Comparison of ENCODE assay signal across 25 mouse cellular contexts in genomic region chr19:30016156-30016555, GRCm38 (mm10). TPM values are rescaled to one million over a fixed set of nuclear protein-coding genes. Genes with fewer than 3 reads are reported as not detected.
A peak's percentile ranks its signal among the peaks of the same experiment; 100 is the strongest.
DNase-seq lines count a peak whose midpoint lies in the region; ATAC-seq lines count a peak whose summit lies in the region.
"Had no signal": no experiment of that assay in that cellular context is flagged by ENCODE, and none has a peak within 500 bp of the region (broad histone marks: within the 10 kb centered on the region; RNA-seq: fewer than 3 reads in every experiment).

No protein-coding gene starts in this region.

- H3K4me3 ChIP-seq in kidney, embryonic 15.5 days (replicated peaks): no peak overlapping the region
- H3K4me3 ChIP-seq in liver, embryonic 16.5 days (ENCODE audit: low read depth, low read length): no peak overlapping the region
- H3K4me3 ChIP-seq: embryonic facial prominence, embryonic 12.5 days; forebrain, embryonic 15.5 days; heart, embryonic 13.5 days; hindbrain, embryonic 12.5 days had no signal

- no peak overlapping the region for H3K4me2 ChIP-seq in kidney, embryonic 15.5 days
- no peak overlapping the region for H3K4me2 ChIP-seq in liver, embryonic 16.5 days (ENCODE audit: low read depth, low read length)
- H3K4me2 ChIP-seq: embryonic facial prominence, embryonic 12.5 days; forebrain, embryonic 15.5 days; heart, embryonic 13.5 days; hindbrain, embryonic 12.5 days had no signal

- no peaks in the 10 kb centered on the region for H3K27me3 ChIP-seq in kidney, embryonic 15.5 days
- H3K27me3 ChIP-seq in liver, embryonic 16.5 days (ENCODE audit: control insufficient read depth, insufficient read depth, low read depth, low read length): no peaks in the 10 kb centered on the region
- H3K27me3 ChIP-seq: CH12.LX; embryonic facial prominence, embryonic 12.5 days; forebrain, embryonic 15.5 days; heart, embryonic 13.5 days; hindbrain, embryonic 12.5 days had no signal

- no peaks in the 10 kb centered on the region for H3K9me3 ChIP-seq in kidney, embryonic 15.5 days (replicated peaks)
- no peaks in the 10 kb centered on the region for H3K9me3 ChIP-seq in liver, embryonic 16.5 days (replicated peaks; ENCODE audit: control insufficient read depth, low read length)
- H3K9me3 ChIP-seq: embryonic facial prominence, embryonic 12.5 days; forebrain, embryonic 15.5 days; heart, embryonic 13.5 days; hindbrain, embryonic 12.5 days had no signal

- DNase-seq in kidney, adult 11 months: peak; percentile 24
- no peak for DNase-seq in kidney, postnatal 14 days
- DNase-seq in kidney, adult 9 months: peak; percentile 62
- no peak for DNase-seq in liver
- no peak for DNase-seq in gastrocnemius, postnatal 10 days
- DNase-seq: adrenal gland, postnatal 10 days; cerebellum, adult 11-12 months; cerebellum, adult 9-10 months; cerebellum, postnatal 25 days; gastrocnemius, postnatal 25 days; heart, postnatal 4 days had no signal

- 70% methylated on average over 6 of the region's 6 CpGs for WGBS in kidney, embryonic 15.5 days
- 54% methylated on average over 6 of the region's 6 CpGs for WGBS in liver, embryonic 16.5 days (ENCODE audit: insufficient replicate concordance)

- 0 out of 2 replicates have a peak, but pooled peaks cover 4% of the 10 kb centered on the region for H3K4me1 ChIP-seq in kidney, embryonic 15.5 days
- H3K4me1 ChIP-seq in liver, embryonic 16.5 days (ENCODE audit: control insufficient read depth, low read depth, low read length): no peaks in the 10 kb centered on the region
- H3K4me1 ChIP-seq: embryonic facial prominence, embryonic 12.5 days; forebrain, embryonic 15.5 days; heart, embryonic 13.5 days; hindbrain, embryonic 12.5 days had no signal

- H3K36me3 ChIP-seq in kidney, embryonic 15.5 days: no peaks in the 10 kb centered on the region
- H3K36me3 ChIP-seq in liver, embryonic 16.5 days (ENCODE audit: control insufficient read depth, insufficient read depth): no peaks in the 10 kb centered on the region
- H3K36me3 ChIP-seq: embryonic facial prominence, embryonic 12.5 days; forebrain, embryonic 15.5 days; heart, embryonic 13.5 days; hindbrain, embryonic 12.5 days had no signal

- no peak overlapping the region for H3K9ac ChIP-seq in kidney, embryonic 15.5 days
- H3K9ac ChIP-seq in liver, embryonic 16.5 days (ENCODE audit: low read depth, low read length): no peak overlapping the region
- H3K9ac ChIP-seq: embryonic facial prominence, embryonic 12.5 days; forebrain, embryonic 15.5 days; heart, embryonic 13.5 days; hindbrain, embryonic 12.5 days had no signal

- ATAC-seq in kidney, embryonic 15.5 days (replicated peaks; ENCODE audit: low FRiP score): no peak
- peak; percentile 60 for ATAC-seq in liver, embryonic 16.5 days (ENCODE audit: low read depth)
- ATAC-seq: forebrain, embryonic 15.5 days; hindbrain, embryonic 16.5 days had no signal

- no peak overlapping the region for H3K27ac ChIP-seq in kidney, embryonic 15.5 days
- peak overlapping the region; percentile 27; the same call in 1 of the 2 replicates for H3K27ac ChIP-seq in liver, embryonic 16.5 days (ENCODE audit: low read length)
- H3K27ac ChIP-seq: embryonic facial prominence, embryonic 12.5 days; forebrain, embryonic 15.5 days; heart, embryonic 13.5 days; hindbrain, embryonic 12.5 days had no signal

RNA-seq across cellular contexts. Expression of gene Trpd52l3, which starts 12.6 kb away (rescaled TPM):
- polyA plus RNA-seq in kidney, embryonic 15.5 days (2015; fragmentation: Nextera tagmentation; extraction: Ambion mirVana): not detected in 2 replicates
- polyA plus RNA-seq in liver, embryonic 16.5 days (2015; fragmentation: Nextera tagmentation; extraction: Ambion mirVana): not detected in 2 replicates
- not detected for total RNA-seq in gastrocnemius, postnatal 10 days (2021)
- total RNA-seq: adrenal gland, postnatal 10 days; CH12.LX; gastrocnemius, adult 18-20 months; gastrocnemius, postnatal 25 days; granulocyte monocyte progenitor cell, adult 5-6 weeks; heart, postnatal 4 days had no signal
- polyA plus RNA-seq: cortical plate, adult 2 months; embryonic facial prominence, embryonic 12.5 days; forebrain, embryonic 11.5 days; forebrain, embryonic 15.5 days; frontal cortex, adult 2 months; heart, embryonic 13.5 days; heart, postnatal 0 days; hindbrain, embryonic 12.5 days; hindbrain, embryonic 16.5 days had no signal

RNA-seq across cellular contexts. Expression of gene Uhrf2, which starts 14.2 kb away (rescaled TPM):
- polyA plus RNA-seq in kidney, embryonic 15.5 days (2015; fragmentation: Nextera tagmentation; extraction: Ambion mirVana): 85.3 and 87.5 TPM in 2 replicates
- polyA plus RNA-seq in liver, embryonic 16.5 days (2015; fragmentation: Nextera tagmentation; extraction: Ambion mirVana): 30.7 and 32.0 TPM in 2 replicates
- total RNA-seq in gastrocnemius, postnatal 10 days (2021): 10 to 100 TPM; 15.7 to 23.4 TPM

Comparison
In these comparisons a context has a peak if more than half of its experiments do, and no peak if none do; other contexts are left out.
1. DNase-seq: peak in kidney, adult 11 months (single experiment) and kidney, adult 9 months (single experiment); none in kidney, postnatal 14 days (single experiment), liver (single experiment) and gastrocnemius, postnatal 10 days (single experiment).